Mouse (Mus musculus) liver, postnatal 0 days (tissue): ENCODE measurements around the gene Eif6.

Source experiments
- CTCF ChIP-seq: sonication (generic); IDR thresholded peaks from 2 replicates; pipeline ENCODE4 v1.5.1; 2016; ENCODE audit warnings: antibody characterized with exemption, low read depth
- EP300 ChIP-seq: IDR thresholded peaks from 2 replicates; pipeline ENCODE4 v1.6.1; 2016; ENCODE audit warnings: antibody characterized with exemption, low read depth, mild to moderate bottlenecking

- TF ChIP-seq CTCF (no peak), EP300 (no peak)
These were observed 39.8 kb downstream of the Eif6 start for GRCm38 (mm10) chr2:155786905-155787304.
